Mouse (Mus musculus) macrophage (primary cell): ENCODE results near the gene 6330403K07Rik. TPM values are rescaled to one million over a fixed set of nuclear protein-coding genes. Genes with fewer than 3 reads are reported as not detected.

Source experiments
- H3K27ac ChIP-seq: fragments of 350-480 bp; formaldehyde crosslinking; 2 replicates; pipeline ENCODE4 v1.9.0; 2021
- H3K36me3 ChIP-seq: fragments of 350-480 bp; formaldehyde crosslinking; 2 replicates; pipeline ENCODE4 v1.9.0; 2021; ENCODE audit errors: inconsistent target
- H3K4me3 ChIP-seq: fragments of 350-480 bp; formaldehyde crosslinking; 2 replicates; pipeline ENCODE4 v1.9.0; 2021; ENCODE audit errors: inconsistent target
- H3K79me2 ChIP-seq: fragments of 350-480 bp; formaldehyde crosslinking; 2 replicates; pipeline ENCODE4 v1.9.0; 2021; ENCODE audit errors: inconsistent target
- WGBS: methylation state at CpG from one replicate; pipeline ENCODE4 v1.1.7; 2026; ENCODE audit warnings: inconsistent platforms; ENCODE audit not compliant: missing documents; 5-methylcytosine and 5-hydroxymethylcytosine counted together
- polyA plus RNA-seq: library from polyadenylated mRNA; stranded (reverse); fragments of 250-400 nt; gene quantifications from 3 replicates; pipeline ENCODE4 v1.2.4, GENCODE M21; 2018; ENCODE audit warnings: inconsistent platforms

The 6330403K07Rik gene
- polyA plus RNA-seq, 1 experiment from 2014 or later, result not detected

- H3K36me3 ChIP-seq, result peaks cover 39% of the 10 kb centered on the region
- WGBS, result 43% methylated on average over 3 of the region's 3 CpGs
- peak overlapping the region; percentile 13; the same call in 1 of the 2 replicates for H3K27ac ChIP-seq
Observed at GRCm38 (mm10) chr11:71008321-71008720, 25.0 kb downstream of the 6330403K07Rik start.

DNA sequence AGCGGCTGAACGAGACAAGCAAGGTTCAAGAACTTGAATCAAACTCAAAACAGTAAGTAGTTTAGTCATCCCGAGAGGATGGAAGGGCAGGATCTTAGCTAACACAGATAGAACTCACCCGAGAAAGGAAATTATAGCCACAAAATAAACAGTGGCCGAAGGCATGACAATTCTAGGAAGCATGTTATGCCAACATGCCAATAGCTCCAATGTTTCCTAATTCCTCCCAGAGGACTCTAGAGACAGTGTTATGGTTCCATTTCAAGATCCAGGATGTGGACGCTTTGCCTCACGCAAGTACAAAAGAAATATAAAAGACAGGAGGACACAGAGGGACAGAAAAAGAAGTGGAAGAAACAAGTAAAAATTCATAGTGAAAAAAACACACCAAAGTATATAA is 25.5 kb downstream of the 6330403K07Rik start:
- WGBS, result 85% methylated on average over 7 of the region's 7 CpGs
- Histone ChIP-seq H3K79me2 (peaks cover 9% of the 10 kb centered on the region), H3K4me3 (no peak overlapping the region), H3K27ac (peak overlapping the region; percentile 13; the same call in 1 of the 2 replicates), H3K36me3 (peaks cover 37% of the 10 kb centered on the region)

More at GRCm38 (mm10) chr11:71008321-71008720, 25.0 kb downstream of the 6330403K07Rik start:
- peaks cover 5% of the 10 kb centered on the region for H3K79me2 ChIP-seq
- no peak overlapping the region for H3K4me3 ChIP-seq

- WGBS, result 97% methylated on average over 6 of the region's 6 CpGs
- Histone ChIP-seq H3K4me3 (no peak overlapping the region), H3K36me3 (peaks cover 29% of the 10 kb centered on the region), H3K79me2 (peaks cover 17% of the 10 kb centered on the region), H3K27ac (no peak overlapping the region)
Observed at GRCm38 (mm10) chr11:71007026-71007425, 26.3 kb downstream of the 6330403K07Rik start.

DNA sequence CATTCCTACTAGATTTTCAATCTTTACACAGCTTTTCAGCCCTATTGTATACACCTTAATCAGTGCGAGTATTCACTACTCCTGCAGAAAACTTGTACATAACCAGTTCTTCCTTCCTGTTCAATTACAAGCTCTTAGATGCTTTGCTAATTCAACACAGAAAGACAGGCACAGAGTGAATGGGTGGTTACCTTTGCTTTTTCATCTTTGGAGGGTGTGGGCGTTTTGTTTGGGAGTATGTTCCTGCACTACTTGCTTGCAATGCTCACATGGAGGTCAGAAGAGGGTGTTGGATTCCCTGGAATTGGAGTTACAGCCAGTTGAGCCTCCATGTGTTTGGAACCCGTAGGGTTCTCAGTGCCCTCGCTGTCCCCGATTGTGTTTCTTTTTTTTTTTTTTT is 28.3 kb downstream of the 6330403K07Rik start:
- H3K27ac ChIP-seq, result no peak overlapping the region
- peak overlapping the region; percentile 28; the same call in 1 of the 2 replicates for H3K4me3 ChIP-seq
- peaks cover 34% of the 10 kb centered on the region for H3K79me2 ChIP-seq
- H3K36me3 ChIP-seq, result peaks cover 13% of the 10 kb centered on the region
- 21% methylated on average over 2 of the region's 5 CpGs for WGBS

DNA sequence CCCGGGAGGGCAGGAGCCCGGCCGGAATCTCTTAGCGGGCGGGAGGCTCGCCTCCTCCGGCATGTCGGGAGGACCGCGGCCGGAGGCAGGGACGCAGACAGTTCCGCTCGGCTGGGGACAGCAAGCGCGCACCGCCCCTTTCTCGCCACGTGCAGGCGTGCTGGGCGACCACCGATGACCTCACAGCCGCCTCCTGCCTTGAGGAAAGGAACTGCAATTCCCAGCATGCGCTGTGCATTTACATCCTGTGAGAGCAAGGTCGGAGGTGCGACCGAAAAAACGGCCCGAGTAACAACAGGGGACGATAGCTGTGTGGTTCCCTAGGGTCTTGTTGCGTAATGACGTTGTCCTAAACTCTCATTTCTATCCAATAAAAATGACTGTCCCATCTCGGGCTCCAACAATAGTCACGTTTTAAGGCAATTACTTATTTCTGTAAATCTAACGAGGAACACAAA is 29.0 kb downstream of the 6330403K07Rik start, which contains the start of gene Dhx33:
Gene Dhx33 (minus strand): TSS at position 122 of the 458 bp plus-strand sequence.
- H3K36me3 ChIP-seq, result peaks cover 13% of the 10 kb centered on the region; the same call in 1 of the 2 replicates
- 1% methylated on average over 35 of the region's 35 CpGs for WGBS
- peak within 1 kb of the TSS; percentile 88 for H3K4me3 ChIP-seq
- H3K27ac ChIP-seq, result peak within 1 kb of the TSS; percentile 41
- H3K79me2 ChIP-seq, result peaks cover 36% of the 10 kb centered on the region

GRCm38 (mm10) chr11:71003611-71004315 is 29.6 kb downstream of the 6330403K07Rik start:
- Histone ChIP-seq H3K27ac (peak overlapping the region; percentile 41), H3K36me3 (peaks cover 17% of the 10 kb centered on the region; the same call in 1 of the 2 replicates), H3K79me2 (peaks cover 36% of the 10 kb centered on the region), H3K4me3 (peak overlapping the region; percentile 88)
- under 1% methylated on average over 45 of the region's 49 CpGs for WGBS

DNA sequence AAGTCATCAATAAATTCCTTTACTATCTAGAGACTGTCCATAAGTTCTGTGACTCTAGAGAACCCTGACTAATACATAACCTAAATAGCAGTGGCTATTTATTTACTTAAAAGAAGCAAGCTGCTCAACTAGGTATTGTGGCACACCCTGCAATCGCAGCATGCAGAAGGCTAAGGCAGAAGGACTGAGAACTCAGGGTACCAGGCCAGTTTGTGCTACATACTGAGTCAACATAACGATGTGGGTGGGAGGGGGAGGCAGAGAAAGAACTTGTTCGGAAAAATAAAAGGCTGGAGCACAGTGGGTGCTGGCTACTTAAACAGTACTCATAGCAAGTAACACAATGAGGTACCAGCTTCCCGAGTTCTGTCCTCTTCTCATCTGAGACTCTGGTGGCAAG is 32.1 kb downstream of the 6330403K07Rik start:
- 81% methylated on average over 4 of the region's 4 CpGs for WGBS
- H3K36me3 ChIP-seq, result peaks cover 28% of the 10 kb centered on the region

GRCm38 (mm10) chr11:70982557-70983228 is 50.6 kb downstream of the 6330403K07Rik start, which contains the start of gene C1qbp:
C1qbp (minus strand) TSS chr11:70983026.
- under 1% methylated on average over 56 of the region's 64 CpGs for WGBS
- peaks cover 19% of the 10 kb centered on the region for H3K79me2 ChIP-seq
- peak within 1 kb of the TSS; percentile 71 for H3K4me3 ChIP-seq
- H3K27ac ChIP-seq, result peak within 1 kb of the TSS; percentile 21
- peaks cover 31% of the 10 kb centered on the region for H3K36me3 ChIP-seq

More for the DNA sequence above, 32.1 kb downstream of the 6330403K07Rik start:
- H3K79me2 ChIP-seq, result peaks cover 36% of the 10 kb centered on the region
- H3K4me3 ChIP-seq, result no peak overlapping the region
- no peak overlapping the region for H3K27ac ChIP-seq

DNA sequence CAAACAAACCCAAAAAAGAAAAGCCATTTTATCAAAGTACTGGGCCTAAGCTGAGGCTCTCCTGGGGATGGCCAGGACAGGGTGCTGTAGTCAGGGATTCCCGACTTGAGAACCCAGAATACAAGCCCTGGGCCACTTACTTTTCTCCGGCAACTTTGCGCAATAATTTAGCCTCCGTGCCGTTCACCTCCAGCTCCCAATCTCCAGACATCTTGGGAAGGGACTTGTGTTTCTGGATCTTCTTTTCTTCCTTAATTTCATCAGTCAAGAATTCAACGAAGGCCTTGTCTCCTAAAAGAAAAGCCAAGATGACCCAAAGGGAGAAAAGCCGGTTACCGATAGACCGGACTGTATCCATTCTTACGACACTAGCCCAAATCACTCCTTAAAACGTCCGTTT is 51.3 kb downstream of the 6330403K07Rik start:
- 7% methylated on average over 12 of the region's 12 CpGs for WGBS
- peaks cover 19% of the 10 kb centered on the region for H3K79me2 ChIP-seq
- H3K4me3 ChIP-seq, result peak overlapping the region; percentile 71
- peaks cover 31% of the 10 kb centered on the region for H3K36me3 ChIP-seq
- H3K27ac ChIP-seq, result peak overlapping the region; percentile 21

Other genes starting within 250 kb of the 6330403K07Rik start
- 1.2 to 5.3 TPM (median 2.4 TPM) in 3 replicates for gene Scimp, start 220.9 kb downstream of the 6330403K07Rik start, polyA plus RNA-seq
- 27.9 to 38.0 TPM (median 32.0 TPM) in 3 replicates for gene Rabep1, start 188.7 kb downstream of the 6330403K07Rik start, polyA plus RNA-seq
- 50.2 to 90.1 TPM (median 51.7 TPM) in 3 replicates for gene Nup88, start 63.5 kb downstream of the 6330403K07Rik start, polyA plus RNA-seq
- 23.6 to 62.8 TPM (median 32.4 TPM) in 3 replicates for gene Rpain, start 63.3 kb downstream of the 6330403K07Rik start, polyA plus RNA-seq
- gene C1qbp, start 50.5 kb downstream of the 6330403K07Rik start, polyA plus RNA-seq, result 71.5 to 186 TPM (median 95.5 TPM) in 3 replicates
- 9.2 to 12.2 TPM (median 9.6 TPM) in 3 replicates for gene Dhx33, start 29.1 kb downstream of the 6330403K07Rik start, polyA plus RNA-seq
- gene Mis12, start 13.9 kb downstream of the 6330403K07Rik start, polyA plus RNA-seq, result 24.4 to 31.1 TPM (median 27.7 TPM) in 3 replicates
- gene Derl2, start 13.7 kb downstream of the 6330403K07Rik start, polyA plus RNA-seq, result 66.1 to 80.1 TPM (median 76.8 TPM) in 3 replicates
- 1.5 to 2.5 TPM (median 2.0 TPM) in 3 replicates for gene Nlrp1a, start 111.2 kb upstream of the 6330403K07Rik start, polyA plus RNA-seq
- 9.1 to 16.2 TPM (median 9.4 TPM) in 3 replicates for gene Nlrp1b, start 197.2 kb upstream of the 6330403K07Rik start, polyA plus RNA-seq